Mouse (Mus musculus) spleen, postnatal 4 days (tissue): ENCODE measurements around the gene Abcb6.

Experiments
- DNase-seq, 2 experiments: peaks; one replicate each; pipeline ENCODE4 v3.0.0; 2022; ENCODE audit warnings: low spot score in 2 of 2

Abcb6 gene

GRCm38 (mm10) chr1:75147411-75148135 lies 32.6 kb downstream of the Abcb6 start:
- DNase-seq = peak in 1 of 2 experiments; percentile 58

- peak in 1 of 2 experiments; percentile 61 for DNase-seq
Measured at GRCm38 (mm10) chr1:75145589-75145988, 34.6 kb downstream of the Abcb6 start.

GRCm38 (mm10) chr1:75142301-75143261 lies 37.6 kb downstream of the Abcb6 start, which contains the start of the genes Cnppd1 and Retreg2:
Cnppd1 (minus strand) TSS chr1:75142711.
Retreg2 (plus strand) TSS chr1:75142778.
- peak; percentile 97 to 99 for DNase-seq

DNA sequence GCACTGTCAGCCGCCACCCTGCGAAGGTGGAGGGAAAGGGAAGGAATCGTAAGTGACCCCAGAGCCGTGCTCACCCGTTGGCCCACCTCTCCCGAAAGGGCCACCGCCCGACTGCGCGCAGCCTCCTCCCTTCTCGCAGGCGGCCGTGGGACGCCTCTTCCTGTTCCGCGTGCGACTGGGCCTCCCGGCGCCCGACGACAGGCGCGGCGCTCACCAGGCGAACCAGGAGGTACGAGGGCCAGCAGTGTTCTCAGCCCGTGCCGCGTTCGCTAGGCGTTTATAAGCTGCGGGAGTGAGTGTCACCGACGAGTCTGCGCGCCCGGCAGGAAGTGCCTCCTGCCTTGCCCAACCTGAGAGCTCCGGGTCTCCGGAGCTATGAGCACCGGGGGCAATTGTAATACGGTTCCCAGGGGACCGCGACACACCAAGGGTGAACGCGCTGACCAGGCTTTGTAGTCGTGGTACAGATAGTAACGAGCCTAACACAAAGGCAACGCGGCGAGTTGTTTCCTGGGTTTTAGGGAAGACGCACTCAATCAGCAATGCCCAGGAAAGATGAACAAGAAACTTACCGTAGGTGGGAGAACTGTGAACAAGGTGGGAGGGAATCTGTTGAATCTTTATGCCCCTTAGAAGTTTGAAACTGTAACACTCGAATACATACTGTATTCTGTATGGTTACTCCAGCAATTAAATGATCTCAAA lies 38.6 kb downstream of the Abcb6 start:
- DNase-seq = peak; percentile 81 to 90

GRCm38 (mm10) chr1:75140601-75141190 lies 39.5 kb downstream of the Abcb6 start:
- DNase-seq = peak in 1 of 2 experiments; percentile 67

GRCm38 (mm10) chr1:75138448-75138847 lies 41.7 kb downstream of the Abcb6 start:
- DNase-seq = no peak

DNA sequence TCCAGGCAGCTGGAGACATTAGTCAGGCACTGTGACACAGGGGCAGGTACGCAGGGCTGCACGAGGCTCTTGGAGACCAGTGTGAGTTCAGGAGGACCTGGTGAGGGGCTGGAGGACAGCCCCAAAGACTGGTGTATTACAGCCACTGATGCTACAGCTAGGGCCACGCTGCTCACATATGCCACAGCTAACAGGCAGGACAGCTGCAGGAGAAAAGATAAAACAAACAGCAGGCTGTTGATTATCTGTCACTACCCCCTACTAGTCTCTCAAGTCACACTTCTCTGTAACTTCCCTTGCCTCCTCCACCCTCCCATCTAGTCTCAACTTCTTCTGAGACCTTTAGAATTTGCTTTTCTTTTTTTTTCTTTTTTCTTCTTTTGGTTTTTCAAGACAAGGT lies 43.5 kb downstream of the Abcb6 start:
- DNase-seq = peak; percentile 44 to 72

DNA sequence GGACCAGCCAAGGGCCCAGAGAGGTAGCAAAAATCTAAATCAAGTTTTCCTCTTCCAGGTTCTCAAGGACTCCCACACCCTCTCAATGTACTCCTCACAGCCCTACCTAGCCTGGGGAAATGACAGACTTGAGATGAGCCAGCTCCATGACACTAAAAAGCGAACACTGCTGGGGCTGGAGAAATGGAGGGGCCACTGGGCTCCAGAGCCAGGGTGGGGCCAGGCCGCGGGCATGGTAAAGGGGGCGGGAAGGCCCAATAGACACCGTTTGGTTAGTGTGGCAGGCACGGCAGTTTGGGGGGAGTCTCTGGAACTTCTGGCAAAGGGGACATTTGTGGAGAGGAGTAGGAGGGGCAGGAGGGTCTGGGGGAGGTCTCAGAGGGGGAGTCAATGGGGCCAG lies 43.9 kb downstream of the Abcb6 start:
- peak in 1 of 2 experiments; percentile 68 for DNase-seq

DNA sequence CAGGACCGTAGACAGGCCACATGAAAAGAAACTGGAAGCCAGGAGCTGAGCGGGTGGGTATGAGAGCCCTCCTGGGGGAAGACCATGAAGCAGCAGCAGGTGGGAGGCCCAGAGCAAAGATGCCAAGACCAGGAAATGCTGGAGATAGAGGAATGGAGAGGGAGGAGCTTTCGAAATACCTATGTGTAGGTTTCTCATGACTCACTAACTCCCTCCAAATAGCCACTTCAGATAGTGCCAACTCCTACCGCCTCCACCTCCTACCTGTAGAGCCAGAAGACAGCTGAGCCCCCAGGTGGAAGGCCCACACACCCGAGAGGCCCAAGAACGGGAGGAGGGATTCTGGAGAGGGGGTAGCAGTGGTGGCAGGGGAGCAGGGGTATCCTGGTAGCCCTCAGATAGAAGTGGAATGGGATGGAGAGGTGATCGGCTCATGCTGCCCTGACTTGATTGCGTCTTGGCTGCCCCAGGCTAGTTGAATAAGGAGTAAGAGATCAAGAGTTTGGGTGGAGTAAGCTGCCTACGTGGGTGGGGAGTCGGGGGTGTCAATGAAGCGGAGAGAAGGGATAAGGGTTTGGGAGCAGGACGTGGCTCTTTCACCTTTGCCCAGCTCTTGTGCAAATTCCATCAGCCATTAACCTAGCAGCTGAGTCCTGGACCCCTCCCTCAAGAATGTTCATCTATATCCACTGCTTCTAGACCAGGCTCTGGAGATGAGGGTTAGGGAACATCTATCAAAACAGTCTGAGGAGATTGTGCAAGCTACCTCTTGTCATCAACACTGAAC lies 46.6 kb downstream of the Abcb6 start, which contains the start of gene Slc23a3:
Gene Slc23a3, minus strand, starts transcription at position 470 of the 787 bp plus-strand sequence.
- no peak for DNase-seq

GRCm38 (mm10) chr1:75128641-75129040 lies 51.6 kb downstream of the Abcb6 start:
- DNase-seq = no peak

GRCm38 (mm10) chr1:75125418-75125817 lies 54.8 kb downstream of the Abcb6 start:
- peak in 1 of 2 experiments; percentile 58 for DNase-seq

DNA sequence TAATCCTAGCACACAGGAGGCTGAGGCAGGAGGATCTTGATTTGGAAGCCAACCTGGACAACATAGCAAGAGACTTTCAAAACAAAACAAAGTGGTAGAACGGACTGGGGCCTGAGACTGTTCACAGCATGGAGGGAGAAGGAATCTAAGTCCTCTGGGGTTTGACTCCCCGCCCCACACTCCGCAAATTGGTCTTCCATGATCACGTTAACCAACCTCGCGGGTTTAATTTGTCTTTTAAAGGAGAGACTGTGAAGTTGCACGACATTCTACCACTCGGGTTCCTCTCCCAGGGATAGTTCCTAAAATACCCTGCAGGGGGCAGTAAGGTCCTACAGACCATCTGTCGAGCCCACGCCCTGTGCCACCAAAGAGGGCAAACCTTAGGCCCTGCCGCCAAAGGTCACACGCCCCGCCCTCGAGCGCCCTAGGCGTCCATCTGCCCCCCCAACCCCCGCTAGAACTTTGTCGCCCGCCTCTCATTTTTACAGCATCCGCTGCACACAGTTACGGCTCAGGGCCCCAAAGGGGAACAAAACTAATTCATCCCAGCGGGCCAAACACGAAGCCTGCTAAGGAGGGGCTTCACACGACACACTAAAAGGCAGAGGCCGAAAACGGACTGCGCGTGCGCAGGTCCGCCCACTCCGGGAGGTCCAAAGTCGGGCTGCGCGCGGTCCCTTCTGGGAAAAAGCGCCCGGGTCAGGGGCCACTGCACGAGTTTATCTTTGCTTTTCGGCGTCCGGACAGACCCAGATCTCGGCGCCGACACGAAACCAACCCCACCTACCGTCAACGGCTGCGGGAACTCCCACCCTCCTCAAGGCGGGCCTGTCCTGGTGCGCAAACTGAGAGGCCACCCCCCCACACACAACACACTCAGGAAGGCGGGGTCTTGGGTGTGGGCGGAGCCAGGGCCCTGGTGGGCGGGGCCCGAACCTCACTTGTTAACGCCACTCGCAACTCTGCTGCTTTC lies 55.6 kb downstream of the Abcb6 start, which contains the start of gene Nhej1:
Gene Nhej1, minus strand, starts transcription at position 855 of the 976 bp plus-strand sequence.
- DNase-seq = peak; percentile 97 to 98

GRCm38 (mm10) chr1:75122211-75122610 lies 58.0 kb downstream of the Abcb6 start:
- peak in 1 of 2 experiments; percentile 60 for DNase-seq
